Mouse (Mus musculus) forebrain, postnatal 0 days (tissue): Measurements from ENCODE around the gene Gm36864. TPM values are rescaled to one million over a fixed set of nuclear protein-coding genes. Genes with fewer than 3 reads are reported as not detected.
"Not testable (repeated sequence)": the region's sequence is repeated elsewhere in the genome, so short reads cannot be mapped to it uniquely, and the experiment has no call there.

Experiments
- ATAC-seq: fragments of 200-750 bp; cut with Nextera tagmentation; 2 replicates; pipeline ENCODE4 v1.8.0; 2017; ENCODE audit warnings: mild to moderate bottlenecking, moderate library complexity
- DNase-seq: peaks from one replicate; pipeline ENCODE4 v3.0.0-alpha.2; 2015
- H3K27ac ChIP-seq: fragments of 300-500 bp; sonication (generic); 2 replicates; pipeline ENCODE4 v1.5.1; 2014; ENCODE audit warnings: low read depth, mild to moderate bottlenecking, antibody characterized with exemption, low read length, moderate library complexity, mixed read lengths
- H3K27me3 ChIP-seq: fragments of 300-500 bp; sonication (generic); 2 replicates; pipeline ENCODE4 v1.6.1; 2014; ENCODE audit warnings: mild to moderate bottlenecking, low read length, mixed read lengths; ENCODE audit not compliant: insufficient read depth
- H3K36me3 ChIP-seq: fragments of 300-500 bp; sonication (generic); 2 replicates; pipeline ENCODE4 v1.6.1; 2014; ENCODE audit warnings: mild to moderate bottlenecking, moderate library complexity; ENCODE audit not compliant: insufficient read depth
- H3K4me1 ChIP-seq: fragments of 300-500 bp; sonication (generic); 2 replicates; pipeline ENCODE4 v1.6.1; 2014; ENCODE audit warnings: antibody characterized with exemption; ENCODE audit not compliant: insufficient read depth
- H3K4me2 ChIP-seq: fragments of 300-500 bp; sonication (generic); 2 replicates; pipeline ENCODE4 v1.6.1; 2014; ENCODE audit warnings: low read depth, mild to moderate bottlenecking, moderate library complexity
- H3K4me3 ChIP-seq: fragments of 300-500 bp; sonication (generic); 2 replicates; pipeline ENCODE4 v1.5.1; 2014; ENCODE audit warnings: low read depth, low read length, mixed read lengths
- H3K9ac ChIP-seq: fragments of 300-500 bp; sonication (generic); 2 replicates; pipeline ENCODE4 v1.6.1; 2014; ENCODE audit warnings: mild to moderate bottlenecking
- H3K9me3 ChIP-seq: fragments of 300-500 bp; sonication (generic); 2 replicates; pipeline ENCODE4 v1.6.1; 2016; ENCODE audit warnings: low read length
- CTCF ChIP-seq: sonication (generic); IDR thresholded peaks from 2 replicates; pipeline ENCODE4 v1.5.1; 2016; ENCODE audit warnings: antibody characterized with exemption, control low read depth, low read depth
- WGBS: fragments of 180-500 bp; shearing (Covaris S2); extraction: QIAGEN DNeasy Blood & Tissue Kit; methylation state at CpG from one replicate; pipeline ENCODE4 v1.1.7; 2014; 5-methylcytosine and 5-hydroxymethylcytosine counted together
- polyA plus RNA-seq: library from polyadenylated mRNA; unstranded; fragments of >200 nt; fragmentation: Nextera tagmentation; extraction: Ambion mirVana; gene quantifications from 2 replicates; pipeline ENCODE4 v1.2.1, GENCODE M21; 2015
- total RNA-seq: library from RNA; depleted of rRNA; stranded (reverse); fragments of >200 nt; gene quantifications from 2 replicates; pipeline ENCODE4 v1.2.3, GENCODE M21; 2014; rRNA removed

Gm36864 gene
- not detected in 2 replicates for total RNA-seq
- polyA plus RNA-seq, result not detected in 2 replicates

- 79% methylated on average over 3 of the region's 3 CpGs for WGBS
- no peaks in the 10 kb centered on the region for H3K36me3 ChIP-seq
- no peaks in the 10 kb centered on the region for H3K9me3 ChIP-seq
- H3K27ac ChIP-seq, result no peak within 1 kb of the TSS
- DNase-seq (no peak), ATAC-seq (no peak)
- H3K9ac ChIP-seq, result no peak within 1 kb of the TSS
- no peak within 1 kb of the TSS for H3K4me3 ChIP-seq
- H3K4me2 ChIP-seq, result no peak within 1 kb of the TSS
- no peaks in the 10 kb centered on the region for H3K27me3 ChIP-seq
- no peaks in the 10 kb centered on the region for H3K4me1 ChIP-seq
- no peak for TF ChIP-seq CTCF
Observed at GRCm38 (mm10) chr7:44235909-44236308, at the start of gene Gm36864. Gene Gm36864, plus strand, starts transcription at chr7:44236177.

- DNase-seq, H3K36me3 ChIP-seq, H3K27me3 ChIP-seq, H3K4me1 ChIP-seq, H3K9me3 ChIP-seq, H3K4me2 ChIP-seq, H3K4me3 ChIP-seq, H3K9ac ChIP-seq, H3K27ac ChIP-seq, ATAC-seq: not testable (repeated sequence)
- WGBS, result 66% methylated on average over 8 of the region's 8 CpGs
Observed at GRCm38 (mm10) chr7:44186516-44186915, 49.5 kb upstream of the Gm36864 start.

GRCm38 (mm10) chr7:44187936-44188335 lies 48.0 kb upstream of the Gm36864 start, which contains the start of gene Klk1b24:
Gene Klk1b24, plus strand, starts transcription at chr7:44188236.
- not testable (repeated sequence) for H3K27ac ChIP-seq, H3K9me3 ChIP-seq, DNase-seq, H3K27me3 ChIP-seq, H3K4me2 ChIP-seq, H3K4me3 ChIP-seq, H3K9ac ChIP-seq, H3K36me3 ChIP-seq, ATAC-seq, H3K4me1 ChIP-seq

- WGBS, result 95% methylated on average over 1 of the region's 1 CpGs
- not testable (repeated sequence) for DNase-seq
Observed at GRCm38 (mm10) chr7:44193466-44193865, 42.5 kb upstream of the Gm36864 start.

GRCm38 (mm10) chr7:44197891-44198290 lies 38.1 kb upstream of the Gm36864 start, which contains the start of gene Klk1b3:
Gene Klk1b3, plus strand, starts transcription at chr7:44198191.
- Histone ChIP-seq H3K9ac (no peak within 1 kb of the TSS), H3K4me3 (no peak within 1 kb of the TSS), H3K9me3 (no peaks in the 10 kb centered on the region), H3K27me3 (no peaks in the 10 kb centered on the region), H3K27ac (no peak within 1 kb of the TSS), H3K36me3 (no peaks in the 10 kb centered on the region), H3K4me2 (no peak within 1 kb of the TSS), H3K4me1 (no peaks in the 10 kb centered on the region)
- WGBS, result 71% methylated on average over 3 of the region's 3 CpGs
- DNase-seq (no peak), ATAC-seq (no peak)
- TF ChIP-seq CTCF, result no peak

More at GRCm38 (mm10) chr7:44193466-44193865, 42.5 kb upstream of the Gm36864 start:
- not testable (repeated sequence) for H3K9me3 ChIP-seq, H3K9ac ChIP-seq, ATAC-seq, H3K27me3 ChIP-seq, H3K4me1 ChIP-seq, H3K4me2 ChIP-seq, H3K4me3 ChIP-seq, H3K36me3 ChIP-seq, H3K27ac ChIP-seq

- H3K4me3 ChIP-seq, H3K4me2 ChIP-seq, H3K4me1 ChIP-seq, H3K36me3 ChIP-seq, DNase-seq, H3K27ac ChIP-seq, H3K9me3 ChIP-seq, ATAC-seq, H3K27me3 ChIP-seq, H3K9ac ChIP-seq: not testable (repeated sequence)
- WGBS, result 55% methylated on average over 3 of the region's 3 CpGs
Observed at GRCm38 (mm10) chr7:44207135-44207534, 28.8 kb upstream of the Gm36864 start, which contains the start of gene Klk1b4. Gene Klk1b4, plus strand, starts transcription at chr7:44207435.

GRCm38 (mm10) chr7:44208307-44208706 lies 27.7 kb upstream of the Gm36864 start:
- DNase-seq, result no peak
- Histone ChIP-seq H3K4me2 (no peak overlapping the region), H3K9me3 (no peaks in the 10 kb centered on the region), H3K36me3 (no peaks in the 10 kb centered on the region), H3K27ac (no peak overlapping the region), H3K9ac (no peak overlapping the region), H3K4me1 (no peaks in the 10 kb centered on the region), H3K27me3 (no peaks in the 10 kb centered on the region), H3K4me3 (no peak overlapping the region)
- TF ChIP-seq CTCF, result no peak
- WGBS, result 84% methylated on average over 3 of the region's 3 CpGs
- no peak for ATAC-seq

- Histone ChIP-seq H3K4me1 (no peaks in the 10 kb centered on the region), H3K9me3 (no peaks in the 10 kb centered on the region), H3K27me3 (no peaks in the 10 kb centered on the region), H3K9ac (no peak within 1 kb of the TSS), H3K4me3 (no peak within 1 kb of the TSS), H3K27ac (no peak within 1 kb of the TSS), H3K36me3 (no peaks in the 10 kb centered on the region), H3K4me2 (no peak within 1 kb of the TSS)
- 79% methylated on average over 1 of the region's 1 CpGs for WGBS
- DNase-seq (no peak), ATAC-seq (no peak)
- no peak for TF ChIP-seq CTCF
Observed at GRCm38 (mm10) chr7:44215645-44216044, 20.3 kb upstream of the Gm36864 start, which contains the start of gene Klk1b5. Gene Klk1b5, plus strand, starts transcription at chr7:44215945.

- not testable (repeated sequence) for H3K4me1 ChIP-seq, ATAC-seq, H3K4me3 ChIP-seq, H3K27ac ChIP-seq, H3K9me3 ChIP-seq, H3K27me3 ChIP-seq, H3K36me3 ChIP-seq, DNase-seq, H3K9ac ChIP-seq, H3K4me2 ChIP-seq
- 85% methylated on average over 8 of the region's 10 CpGs for WGBS
Observed at GRCm38 (mm10) chr7:44221601-44222000, 14.4 kb upstream of the Gm36864 start.

- 77% methylated on average over 6 of the region's 6 CpGs for WGBS
- DNase-seq, H3K4me2 ChIP-seq, H3K36me3 ChIP-seq, H3K27me3 ChIP-seq, H3K9ac ChIP-seq, H3K4me3 ChIP-seq, ATAC-seq, H3K27ac ChIP-seq, H3K4me1 ChIP-seq, H3K9me3 ChIP-seq: not testable (repeated sequence)
Observed at GRCm38 (mm10) chr7:44222335-44222734, 13.6 kb upstream of the Gm36864 start.
